Mouse (Mus musculus) G1E (cell line): ENCODE measurements around the gene Lama4. TPM values are rescaled to one million over a fixed set of nuclear protein-coding genes. Genes with fewer than 3 reads are reported as not detected.

Source experiments
- ATAC-seq: 2 replicates; pipeline ENCODE4 v1.8.0; 2016; ENCODE audit warnings: mild to moderate bottlenecking; ENCODE audit not compliant: insufficient number of reproducible peaks, poor library complexity, low FRiP score, severe bottlenecking; ENCODE audit errors: extremely low read depth
- DNase-seq: peaks from one replicate; pipeline ENCODE4 v3.0.0; 2012; ENCODE audit warnings: low spot score
- H3K27me3 ChIP-seq: 2 replicates; pipeline ENCODE4 v1.6.1; 2012; ENCODE audit warnings: mild to moderate bottlenecking, low read length, inconsistent platforms; ENCODE audit not compliant: insufficient read depth
- H3K36me3 ChIP-seq: replicated peaks from 2 replicates; pipeline ENCODE3; 2012; ENCODE audit warnings: mild to moderate bottlenecking, inconsistent platforms
- H3K4me1 ChIP-seq: 2 replicates; pipeline ENCODE4 v1.6.1; 2012; ENCODE audit warnings: low read depth, low read length, inconsistent platforms, mixed read lengths; ENCODE audit not compliant: insufficient read depth
- H3K4me3 ChIP-seq: 2 replicates; pipeline ENCODE4 v1.5.1; 2012; ENCODE audit warnings: low read depth, mild to moderate bottlenecking, inconsistent platforms, low read length, moderate library complexity, mixed read lengths
- H3K9me3 ChIP-seq: replicated peaks from 2 replicates; pipeline ENCODE4 v1.6.1; 2012; ENCODE audit warnings: inconsistent platforms
- CTCF ChIP-seq: IDR thresholded peaks from 2 replicates; pipeline ENCODE4 v1.5.1; 2012; ENCODE audit warnings: low read depth, low read length, inconsistent platforms, mixed read lengths
- GATA1 ChIP-seq: IDR thresholded peaks from 2 replicates; pipeline ENCODE4 v1.6.1; 2012; ENCODE audit warnings: borderline replicate concordance, low read length, inconsistent platforms, mixed read lengths
- GATA2 ChIP-seq: IDR thresholded peaks from 2 replicates; pipeline ENCODE4 v1.6.1; 2012; ENCODE audit warnings: low read depth, low read length, inconsistent platforms, borderline replicate concordance
- POLR2AphosphoS5 ChIP-seq: IDR thresholded peaks from 2 replicates; pipeline ENCODE4 v1.6.1; 2012; ENCODE audit warnings: low read depth, low read length, inconsistent platforms; ENCODE audit not compliant: insufficient replicate concordance
- TAL1 ChIP-seq: conservative IDR thresholded peaks from 2 replicates; pipeline ENCODE4 v1.6.1; 2012; ENCODE audit warnings: low read depth, low read length, inconsistent platforms, mixed read lengths
- polyA plus RNA-seq: library from polyadenylated mRNA; stranded (reverse); fragments of >175 nt; gene quantifications from 2 replicates; pipeline ENCODE4 v1.2.3, GENCODE M21; 2012
- total RNA-seq, 2 experiments: library from RNA; stranded (forward) in 1 of 2; stranded (reverse) in 1 of 2; fragments of 200-1000 nt in 1 of 2; fragments of >200 nt in 1 of 2; fragmentation: Nextera tagmentation in 1 of 2; gene quantifications; 2 replicates each; pipeline ENCODE4 v1.2.3; 2014 to 2017

The Lama4 gene
- total and polyA plus RNA-seq, 3 experiments, result 0.38 TPM; not detected in 2

DNA sequence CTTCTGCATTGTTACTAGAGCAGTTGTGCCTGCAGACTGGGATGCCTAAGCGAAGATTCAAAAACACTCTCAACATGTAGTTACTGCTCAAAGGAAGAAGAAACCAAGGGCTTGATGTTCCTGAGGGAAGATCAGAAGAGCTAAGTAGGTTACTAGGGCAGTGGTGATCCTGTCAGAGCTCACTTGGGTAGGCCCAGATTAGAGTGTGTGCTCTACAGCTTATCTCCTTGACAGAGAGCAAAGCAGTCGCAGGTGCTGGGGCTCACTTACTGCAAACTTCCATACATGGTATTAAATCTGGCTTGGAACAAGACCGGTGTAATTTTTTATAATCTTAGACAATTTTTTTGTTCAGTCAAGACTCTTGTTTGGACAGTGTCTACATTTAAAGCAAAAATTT, 172.5 kb downstream of the Lama4 start:
- TF ChIP-seq POLR2AphosphoS5 (no peak), GATA1 (no peak), CTCF (no peak), TAL1 (no peak), GATA2 (no peak)
- ATAC-seq (no peak), DNase-seq (no peak)
- H3K4me1 ChIP-seq, result peaks cover 21% of the 10 kb centered on the region
- H3K27me3 ChIP-seq, result peaks cover 6% of the 10 kb centered on the region; the same call in 1 of the 2 replicates
- peaks cover 62% of the 10 kb centered on the region for H3K36me3 ChIP-seq
- no peaks in the 10 kb centered on the region for H3K9me3 ChIP-seq
- H3K4me3 ChIP-seq, result no peak overlapping the region

DNA sequence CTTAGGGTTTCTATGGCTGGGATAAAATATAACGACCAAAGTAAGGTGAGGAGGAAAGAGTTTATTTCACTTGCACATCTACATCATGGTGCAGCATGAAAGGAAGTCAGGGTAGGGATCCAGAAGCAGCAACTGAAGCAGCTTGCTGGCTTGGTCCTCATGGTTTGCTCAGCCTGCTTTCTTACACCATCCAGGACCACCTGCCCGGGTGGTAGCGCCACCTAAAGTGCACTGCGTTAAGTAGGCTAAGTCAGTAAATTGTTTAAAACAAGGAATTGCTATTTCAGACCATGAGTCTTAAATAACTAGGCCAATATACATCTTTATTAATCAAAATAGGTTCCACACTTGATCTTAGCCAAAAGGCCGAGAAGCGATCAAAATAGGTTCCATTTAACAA, 173.4 kb downstream of the Lama4 start:
- peaks cover 16% of the 10 kb centered on the region for H3K4me1 ChIP-seq
- no peak for DNase-seq
- TF ChIP-seq CTCF (no peak), POLR2AphosphoS5 (no peak), GATA2 (no peak), GATA1 (no peak)
- no peaks in the 10 kb centered on the region for H3K9me3 ChIP-seq
- H3K36me3 ChIP-seq, result peaks cover 70% of the 10 kb centered on the region
- ATAC-seq, result no peak
- peaks cover 5% of the 10 kb centered on the region; the same call in 1 of the 2 replicates for H3K27me3 ChIP-seq
- H3K4me3 ChIP-seq, result no peak overlapping the region

DNA sequence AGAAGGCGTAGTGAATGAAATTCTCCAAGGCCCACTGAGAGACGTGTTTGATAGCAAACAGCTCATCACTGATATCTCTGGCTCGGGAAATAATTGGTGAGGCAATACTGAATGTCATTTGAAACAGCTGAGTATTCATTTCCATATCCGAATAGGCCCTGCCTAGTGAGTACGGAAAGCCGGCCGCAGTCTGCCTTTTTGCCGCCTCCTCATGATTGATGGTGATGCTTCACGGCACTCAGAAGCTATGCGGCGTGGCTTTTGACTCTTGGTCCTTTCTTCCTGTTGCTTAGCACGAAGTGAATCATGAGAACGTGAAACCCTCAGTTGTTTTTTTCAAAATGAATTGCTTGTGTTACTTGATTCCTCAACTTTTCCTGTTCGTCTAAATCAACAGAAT, 175.5 kb downstream of the Lama4 start:
- no peaks in the 10 kb centered on the region for H3K27me3 ChIP-seq
- H3K4me1 ChIP-seq, result peaks cover under 1% of the 10 kb centered on the region; the same call in 1 of the 2 replicates
- ATAC-seq, result no peak
- H3K4me3 ChIP-seq, result no peak overlapping the region
- H3K9me3 ChIP-seq, result no peaks in the 10 kb centered on the region
- TF ChIP-seq CTCF (no peak), TAL1 (no peak), POLR2AphosphoS5 (no peak), GATA1 (no peak)
- peaks cover 83% of the 10 kb centered on the region for H3K36me3 ChIP-seq
- DNase-seq, result no peak

DNA sequence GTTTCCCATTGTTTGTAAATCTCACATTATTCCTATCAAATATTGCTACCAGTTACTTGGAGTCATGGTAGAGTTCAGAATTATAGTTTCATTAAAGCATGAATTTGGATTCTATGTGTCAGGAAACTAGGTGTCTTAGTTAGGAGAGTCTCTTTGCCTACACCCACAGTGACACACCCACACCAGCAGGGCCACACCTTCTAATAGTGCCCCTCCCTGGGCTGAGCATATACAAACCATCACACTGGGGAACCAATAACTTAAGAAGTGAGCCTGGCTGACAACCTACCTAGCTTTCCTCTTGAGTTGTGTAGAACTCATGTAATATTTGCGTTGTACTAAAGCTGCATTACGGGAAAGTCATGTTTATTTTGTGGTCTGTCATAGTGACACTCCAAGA, 176.1 kb downstream of the Lama4 start:
- DNase-seq (no peak), ATAC-seq (no peak)
- H3K27me3 ChIP-seq, result no peaks in the 10 kb centered on the region
- TF ChIP-seq GATA1 (no peak), TAL1 (no peak), GATA2 (no peak), POLR2AphosphoS5 (no peak), CTCF (no peak)
- H3K9me3 ChIP-seq, result no peaks in the 10 kb centered on the region
- H3K4me1 ChIP-seq, result no peaks in the 10 kb centered on the region; the same call in 1 of the 2 replicates
- peaks cover 85% of the 10 kb centered on the region for H3K36me3 ChIP-seq
- H3K4me3 ChIP-seq, result no peak overlapping the region

DNA sequence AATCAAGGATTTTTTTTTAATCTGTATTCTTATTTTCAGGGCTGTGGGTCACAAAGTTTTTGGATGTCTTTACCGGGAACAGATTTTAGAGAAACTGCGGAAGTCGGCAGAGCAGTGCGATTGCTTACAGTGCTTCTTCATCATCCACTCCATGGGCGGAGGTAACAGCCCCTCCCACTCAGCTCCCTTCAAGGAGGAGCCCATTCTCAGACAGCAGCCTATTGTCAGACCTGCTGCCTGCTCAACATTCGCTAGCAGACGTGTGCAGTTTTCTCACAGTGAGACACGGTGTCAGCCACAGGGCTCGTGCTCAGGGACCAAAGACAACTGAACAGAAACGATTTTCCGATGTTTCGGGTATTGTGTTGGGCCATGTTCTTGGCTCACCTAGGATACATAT, 176.9 kb downstream of the Lama4 start:
- no peaks in the 10 kb centered on the region for H3K9me3 ChIP-seq
- DNase-seq (no peak), ATAC-seq (no peak)
- H3K36me3 ChIP-seq, result peaks cover 85% of the 10 kb centered on the region
- no peaks in the 10 kb centered on the region; the same call in 1 of the 2 replicates for H3K4me1 ChIP-seq
- no peak overlapping the region for H3K4me3 ChIP-seq
- H3K27me3 ChIP-seq, result no peaks in the 10 kb centered on the region
- no peak for TF ChIP-seq GATA1
- TF ChIP-seq CTCF, result no peak
- no peak for TF ChIP-seq POLR2AphosphoS5
- TF ChIP-seq GATA2, result no peak
- TF ChIP-seq TAL1, result no peak

DNA sequence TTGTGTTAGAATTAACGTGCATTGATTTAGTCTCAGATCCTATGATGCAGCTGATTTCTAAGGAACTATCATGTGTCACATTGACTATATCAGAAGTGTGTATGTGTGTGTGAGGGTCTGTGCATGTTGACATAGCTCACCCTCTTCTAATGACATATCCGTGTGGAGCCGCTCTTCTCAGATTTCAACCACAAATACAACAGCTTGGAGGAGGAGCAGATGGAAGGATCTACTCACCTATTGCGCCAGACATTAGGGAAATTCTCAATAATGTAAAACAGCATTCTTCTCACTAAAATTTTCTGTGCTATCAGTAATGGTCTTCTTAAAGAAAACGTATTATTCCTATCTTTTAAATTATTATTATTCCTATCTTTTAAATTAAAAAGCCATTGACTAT, 191.4 kb downstream of the Lama4 start:
- ATAC-seq (no peak), DNase-seq (no peak)
- TF ChIP-seq GATA1 (no peak), GATA2 (no peak)
- H3K4me1 ChIP-seq, result peaks cover 4% of the 10 kb centered on the region
- H3K27me3 ChIP-seq, result peaks cover 7% of the 10 kb centered on the region; the same call in 1 of the 2 replicates
- no peaks in the 10 kb centered on the region for H3K9me3 ChIP-seq
- peaks cover 29% of the 10 kb centered on the region for H3K36me3 ChIP-seq
- H3K4me3 ChIP-seq, result no peak overlapping the region

DNA sequence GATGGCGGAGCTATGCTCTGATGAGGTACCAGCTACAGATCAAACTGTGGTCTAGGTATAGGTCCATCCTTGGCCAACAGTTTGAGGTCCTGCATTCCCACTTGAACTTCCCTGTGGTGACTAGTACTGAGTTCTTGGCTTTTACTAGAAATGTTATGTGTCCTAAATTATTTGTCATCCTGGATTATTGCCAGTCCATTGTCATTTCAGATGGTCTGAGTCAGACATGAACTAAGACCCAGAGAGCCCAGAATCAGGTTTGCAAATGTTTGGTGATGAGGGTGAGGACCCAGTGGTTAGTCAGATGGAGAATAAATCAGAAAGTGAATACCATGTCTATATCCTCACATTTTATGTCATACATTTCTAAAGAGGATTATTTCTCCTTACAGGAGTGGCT, 192.0 kb downstream of the Lama4 start:
- no peak overlapping the region for H3K4me3 ChIP-seq
- ATAC-seq (no peak), DNase-seq (no peak)
- peaks cover 4% of the 10 kb centered on the region for H3K4me1 ChIP-seq
- TF ChIP-seq CTCF, result no peak
- no peak for TF ChIP-seq GATA1
- no peak for TF ChIP-seq GATA2
- TF ChIP-seq TAL1, result no peak
- no peak for TF ChIP-seq POLR2AphosphoS5
- H3K27me3 ChIP-seq, result peaks cover 7% of the 10 kb centered on the region; the same call in 1 of the 2 replicates
- peaks cover 25% of the 10 kb centered on the region for H3K36me3 ChIP-seq
- H3K9me3 ChIP-seq, result no peaks in the 10 kb centered on the region
